Mouse (Mus musculus) macrophage (primary cell): Measurements from ENCODE around the gene Tnc. TPM values are rescaled to one million over a fixed set of nuclear protein-coding genes. Genes with fewer than 3 reads are reported as not detected.

Source experiments
- H3K27ac ChIP-seq: fragments of 350-480 bp; formaldehyde crosslinking; 2 replicates; pipeline ENCODE4 v1.9.0; 2021
- H3K36me3 ChIP-seq: fragments of 350-480 bp; formaldehyde crosslinking; 2 replicates; pipeline ENCODE4 v1.9.0; 2021; ENCODE audit errors: inconsistent target
- H3K4me3 ChIP-seq: fragments of 350-480 bp; formaldehyde crosslinking; 2 replicates; pipeline ENCODE4 v1.9.0; 2021; ENCODE audit errors: inconsistent target
- H3K79me2 ChIP-seq: fragments of 350-480 bp; formaldehyde crosslinking; 2 replicates; pipeline ENCODE4 v1.9.0; 2021; ENCODE audit errors: inconsistent target
- WGBS: methylation state at CpG from one replicate; pipeline ENCODE4 v1.1.7; 2026; ENCODE audit warnings: inconsistent platforms; ENCODE audit not compliant: missing documents; 5-methylcytosine and 5-hydroxymethylcytosine counted together
- polyA plus RNA-seq: library from polyadenylated mRNA; stranded (reverse); fragments of 250-400 nt; gene quantifications from 3 replicates; pipeline ENCODE4 v1.2.4, GENCODE M21; 2018; ENCODE audit warnings: inconsistent platforms
- total RNA-seq, 78 experiments: library from RNA; depleted of rRNA; stranded (reverse); fragments of 250-400 nt; gene quantifications; 1 replicate in 9 of 78; 2 replicates in 24 of 78; 3 replicates in 43 of 78; 4 replicates in 2 of 78; pipeline ENCODE4 v1.2.4; 2018; ENCODE audit warnings: inconsistent platforms in 56 of 78

The Tnc gene
- total RNA-seq (2018; cell fraction: chromatin; rRNA removed) = 10 to 100 TPM in 1 of 26 experiments, 1 to 10 TPM in 4, under 1 TPM in 15, not detected in 6; 0.10 to 19.1 (median 0.21) TPM
- under 1 TPM in 19 of 26 experiments, not detected in 7; 0.03 to 0.19 (median 0.06) TPM for total RNA-seq (2018; cell fraction: cytosol; rRNA removed)
- 1 to 10 TPM in 1 of 26 experiments, under 1 TPM in 18, not detected in 7; 0.06 to 3.6 (median 0.17) TPM for total RNA-seq (2018; cell fraction: nucleus; rRNA removed)
- polyA plus RNA-seq = 0.06 to 0.27 TPM in 2 of 3 replicates, not detected in the other

- Histone ChIP-seq H3K79me2 (no peaks in the 10 kb centered on the region), H3K36me3 (no peaks in the 10 kb centered on the region), H3K27ac (no peak within 1 kb of the TSS), H3K4me3 (no peak within 1 kb of the TSS)
- WGBS = 4% methylated on average over 26 of the region's 26 CpGs
Observed at GRCm38 (mm10) chr4:64046831-64047493, at the start of gene Tnc. TSS of gene Tnc (minus strand) at chr4:64047015.

- H3K79me2 ChIP-seq = no peaks in the 10 kb centered on the region
- no peak overlapping the region for H3K27ac ChIP-seq
- no peaks in the 10 kb centered on the region for H3K36me3 ChIP-seq
- no peak overlapping the region for H3K4me3 ChIP-seq
- WGBS = 90% methylated on average over 5 of the region's 5 CpGs
Observed at GRCm38 (mm10) chr4:64094221-64094620, 47.4 kb upstream of the Tnc start.

- 43% methylated on average over 1 of the region's 1 CpGs for WGBS
- no peak overlapping the region for H3K4me3 ChIP-seq
Observed at GRCm38 (mm10) chr4:64092857-64093256, 46.0 kb upstream of the Tnc start.

GRCm38 (mm10) chr4:64089378-64089777, 42.6 kb upstream of the Tnc start:
- WGBS = 60% methylated on average over 2 of the region's 2 CpGs
- H3K27ac ChIP-seq = no peak overlapping the region
- no peaks in the 10 kb centered on the region for H3K79me2 ChIP-seq
- no peaks in the 10 kb centered on the region for H3K36me3 ChIP-seq
- H3K4me3 ChIP-seq = no peak overlapping the region

More at GRCm38 (mm10) chr4:64092857-64093256, 46.0 kb upstream of the Tnc start:
- Histone ChIP-seq H3K27ac (no peak overlapping the region), H3K79me2 (no peaks in the 10 kb centered on the region), H3K36me3 (no peaks in the 10 kb centered on the region)

GRCm38 (mm10) chr4:64087675-64088074, 40.9 kb upstream of the Tnc start:
- H3K79me2 ChIP-seq = no peaks in the 10 kb centered on the region
- H3K36me3 ChIP-seq = no peaks in the 10 kb centered on the region
- 39% methylated on average over 2 of the region's 2 CpGs for WGBS
- no peak overlapping the region for H3K4me3 ChIP-seq
- no peak overlapping the region for H3K27ac ChIP-seq

GRCm38 (mm10) chr4:64085993-64086567, 39.3 kb upstream of the Tnc start:
- no peaks in the 10 kb centered on the region for H3K36me3 ChIP-seq
- H3K79me2 ChIP-seq = no peaks in the 10 kb centered on the region
- H3K4me3 ChIP-seq = no peak overlapping the region
- H3K27ac ChIP-seq = no peak overlapping the region
- WGBS = 33% methylated on average over 1 of the region's 1 CpGs

- Histone ChIP-seq H3K4me3 (no peak overlapping the region), H3K27ac (no peak overlapping the region), H3K36me3 (no peaks in the 10 kb centered on the region), H3K79me2 (no peaks in the 10 kb centered on the region)
- WGBS = 37% methylated on average over 5 of the region's 5 CpGs
Observed at GRCm38 (mm10) chr4:64083858-64084257, 37.0 kb upstream of the Tnc start.

- Histone ChIP-seq H3K79me2 (no peaks in the 10 kb centered on the region), H3K36me3 (no peaks in the 10 kb centered on the region), H3K27ac (no peak overlapping the region), H3K4me3 (no peak overlapping the region)
- 96% methylated on average over 2 of the region's 2 CpGs for whole genome bisulfite sequencing
Observed at GRCm38 (mm10) chr4:64078029-64078619, 31.3 kb upstream of the Tnc start.

- Histone ChIP-seq H3K4me3 (no peak overlapping the region), H3K79me2 (no peaks in the 10 kb centered on the region), H3K27ac (no peak overlapping the region), H3K36me3 (no peaks in the 10 kb centered on the region)
- 84% methylated on average over 6 of the region's 6 CpGs for whole genome bisulfite sequencing
Observed at GRCm38 (mm10) chr4:64076349-64077025, 29.7 kb upstream of the Tnc start.

- no peaks in the 10 kb centered on the region for H3K79me2 ChIP-seq
- no peak overlapping the region for H3K27ac ChIP-seq
- H3K36me3 ChIP-seq = no peaks in the 10 kb centered on the region
- H3K4me3 ChIP-seq = no peak overlapping the region
Observed at GRCm38 (mm10) chr4:64074725-64075124, 27.9 kb upstream of the Tnc start.

- Histone ChIP-seq H3K27ac (no peak overlapping the region), H3K79me2 (no peaks in the 10 kb centered on the region), H3K36me3 (no peaks in the 10 kb centered on the region), H3K4me3 (no peak overlapping the region)
- WGBS = 83% methylated on average over 7 of the region's 7 CpGs
Observed at GRCm38 (mm10) chr4:64067394-64067793, 20.6 kb upstream of the Tnc start.

GRCm38 (mm10) chr4:64065266-64065665, 18.5 kb upstream of the Tnc start:
- H3K4me3 ChIP-seq = no peak overlapping the region
- no peaks in the 10 kb centered on the region for H3K79me2 ChIP-seq
- H3K36me3 ChIP-seq = no peaks in the 10 kb centered on the region
- no peak overlapping the region for H3K27ac ChIP-seq
- WGBS = 42% methylated on average over 10 of the region's 10 CpGs

GRCm38 (mm10) chr4:64058856-64059231, 12.0 kb upstream of the Tnc start:
- H3K4me3 ChIP-seq = no peak overlapping the region
- 78% methylated on average over 6 of the region's 6 CpGs for WGBS
- no peaks in the 10 kb centered on the region for H3K36me3 ChIP-seq
- no peak overlapping the region for H3K27ac ChIP-seq
- H3K79me2 ChIP-seq = no peaks in the 10 kb centered on the region

- 71% methylated on average over 12 of the region's 12 CpGs for WGBS
Observed at GRCm38 (mm10) chr4:64058048-64058855, 11.4 kb upstream of the Tnc start.

More at GRCm38 (mm10) chr4:64058048-64058855, 11.4 kb upstream of the Tnc start:
- Histone ChIP-seq H3K4me3 (no peak overlapping the region), H3K36me3 (no peaks in the 10 kb centered on the region), H3K27ac (no peak overlapping the region), H3K79me2 (no peaks in the 10 kb centered on the region)
